Mouse (Mus musculus) thymus, postnatal 14 days (tissue): ENCODE measurements around the gene Lpar1.

Source experiments
- DNase-seq: peaks from one replicate; pipeline ENCODE4 v3.0.0; 2021

Lpar1 gene

DNA sequence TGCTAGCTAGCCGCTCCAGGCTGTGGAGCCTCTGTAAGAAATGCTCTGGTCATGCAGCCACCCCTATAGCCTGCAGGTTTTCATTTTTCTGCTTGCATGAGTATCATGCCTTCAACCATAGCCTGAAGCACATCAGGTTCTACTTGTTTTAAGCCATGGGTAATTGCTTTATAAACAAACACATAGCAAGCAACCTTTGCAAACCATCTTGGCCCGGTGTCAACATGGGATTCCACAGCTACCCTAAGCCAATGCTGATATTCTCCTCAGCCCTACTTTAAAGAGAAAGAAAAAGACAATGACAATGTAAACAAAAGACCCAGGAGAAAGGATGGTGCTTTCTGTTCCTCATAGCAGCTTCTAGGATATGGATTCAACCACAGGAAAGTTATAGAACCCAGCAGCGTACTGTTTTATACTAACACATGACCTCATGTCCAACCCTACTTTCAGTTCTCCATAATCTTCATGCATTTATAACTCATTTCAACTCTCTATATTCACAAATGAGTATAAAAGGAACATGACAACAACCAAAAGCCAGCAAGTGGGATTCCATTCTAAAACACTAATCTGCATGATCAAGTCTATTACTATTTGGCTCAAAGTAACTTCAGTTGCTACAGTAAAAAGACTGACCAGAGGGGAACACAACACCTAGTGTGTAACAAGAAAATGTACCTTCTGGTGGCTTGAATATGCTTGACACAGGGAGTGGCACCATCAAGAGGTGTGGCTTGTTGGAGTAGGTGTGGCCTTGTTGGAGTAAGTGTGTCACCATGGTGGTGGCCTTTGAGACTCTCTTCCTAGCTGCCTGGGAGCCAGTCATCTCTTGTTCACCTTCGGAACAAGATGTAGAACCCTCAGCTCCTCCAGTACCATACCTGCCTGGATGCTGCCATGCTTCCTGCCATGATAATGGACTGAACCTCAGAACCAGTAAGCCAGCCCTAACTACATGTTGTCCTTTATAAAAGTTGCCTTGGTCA, 46.9 kb downstream of the Lpar1 start:
- DNase-seq: no peak

DNA sequence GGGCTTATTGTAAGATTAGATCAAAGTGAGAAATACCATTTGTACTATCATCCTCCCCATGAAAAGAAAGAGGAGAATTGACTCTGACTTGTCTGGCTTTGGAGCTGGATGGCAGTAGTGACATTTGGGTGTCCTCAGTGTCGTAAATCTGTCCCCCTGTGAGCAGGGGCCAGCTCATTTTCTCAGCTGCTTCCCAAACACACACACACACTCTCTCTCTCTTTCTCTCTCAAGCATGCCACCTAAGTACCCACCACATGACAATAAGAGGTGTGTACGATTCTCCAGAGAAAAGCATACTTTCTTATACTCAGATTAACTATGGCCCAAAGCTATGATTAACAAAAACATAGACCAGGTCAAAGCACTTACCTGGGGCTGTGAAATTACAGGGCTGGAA, 49.4 kb downstream of the Lpar1 start:
- no peak for DNase-seq

DNA sequence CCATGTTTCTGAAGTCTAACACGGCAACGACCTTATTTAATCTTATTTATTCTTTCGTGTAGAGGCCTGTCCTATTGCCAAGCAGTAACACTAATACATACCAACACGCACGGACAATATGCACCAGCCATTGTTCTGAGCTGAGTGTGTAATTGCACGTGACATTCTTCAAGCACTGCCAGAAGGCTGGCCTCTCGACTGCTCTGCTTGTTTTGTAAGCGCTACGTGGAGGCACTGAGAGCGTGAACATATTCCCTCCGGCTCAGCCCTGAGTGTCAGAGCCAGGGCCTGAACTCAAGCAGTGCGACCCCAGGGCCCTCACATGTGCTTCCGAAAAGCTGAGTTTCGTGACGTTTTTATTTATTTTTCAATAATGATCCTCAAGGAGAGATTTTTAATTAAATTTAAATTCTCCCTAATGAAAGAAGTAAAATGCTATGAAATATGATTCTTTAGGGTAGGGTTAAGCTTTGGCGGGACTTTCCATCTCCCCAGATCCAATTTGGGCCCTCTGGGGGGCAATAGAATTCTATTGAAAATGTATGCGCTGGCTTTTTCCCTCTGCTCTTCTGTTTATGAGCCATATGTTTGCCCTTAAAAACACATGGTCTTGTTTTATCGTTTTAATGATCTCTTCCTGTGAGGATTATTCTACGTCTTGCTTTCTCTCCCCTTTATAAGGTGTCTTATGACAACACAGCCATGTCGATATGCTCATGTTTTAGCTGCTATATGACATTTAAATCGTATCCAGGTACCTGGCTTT, 52.5 kb downstream of the Lpar1 start:
- no peak for DNase-seq

DNA sequence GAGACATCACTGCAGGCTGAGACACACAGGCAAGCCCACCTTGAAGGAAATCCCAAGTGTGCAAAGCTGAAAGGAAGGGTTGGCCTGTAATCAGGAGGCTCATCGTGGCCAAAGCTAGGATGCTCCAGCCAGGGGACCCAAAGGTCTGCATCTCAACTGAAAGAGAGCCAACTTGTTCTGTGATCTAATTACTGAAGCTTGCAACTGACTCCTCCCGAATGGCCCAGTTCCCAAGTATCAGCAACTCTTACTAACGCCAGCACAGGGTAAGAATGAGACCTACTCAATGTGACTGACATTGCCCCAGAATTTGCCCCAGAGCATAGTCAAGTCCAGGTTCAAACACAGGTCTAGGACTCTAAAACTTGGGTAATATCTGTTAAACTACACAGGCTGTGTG, 53.9 kb downstream of the Lpar1 start:
- DNase-seq: no peak

DNA sequence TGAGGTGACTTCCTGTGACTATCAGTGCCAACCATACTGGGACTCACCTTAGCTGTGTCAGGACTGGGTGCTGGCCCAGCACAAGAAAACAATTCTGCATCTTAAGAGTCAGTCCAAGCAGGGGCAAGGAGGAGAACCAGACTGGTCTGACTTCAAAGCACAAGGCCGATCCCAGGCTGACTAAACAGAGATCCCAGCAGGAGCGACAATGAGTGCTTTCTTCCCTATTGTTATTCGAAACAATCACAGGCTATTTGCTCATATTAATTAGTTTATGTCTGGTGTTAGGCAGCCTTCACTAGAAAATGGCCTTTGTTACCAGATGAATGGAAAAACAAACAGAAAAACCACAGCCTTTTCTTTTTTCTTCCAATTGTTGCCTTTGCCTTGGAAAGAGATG, 54.5 kb downstream of the Lpar1 start:
- no peak for DNase-seq

DNA sequence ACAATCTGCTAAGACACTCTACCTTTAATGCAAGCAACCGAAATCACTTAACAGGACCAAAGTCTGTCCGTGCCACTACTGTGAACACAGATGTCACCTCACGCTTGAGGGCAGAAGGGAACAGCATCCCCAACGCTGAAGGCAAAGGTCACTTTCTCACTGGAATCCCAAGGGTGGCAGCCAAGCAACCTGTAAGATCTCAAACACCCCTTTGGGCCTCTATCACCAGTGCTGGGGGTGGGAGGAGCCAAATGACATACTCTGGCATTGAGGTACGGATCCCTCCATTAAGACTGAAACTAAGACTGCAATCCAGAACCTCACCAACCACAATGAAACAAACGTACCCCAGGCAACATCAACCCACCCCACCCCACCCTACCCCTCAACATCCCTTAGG, 55.0 kb downstream of the Lpar1 start:
- no peak for DNase-seq

DNA sequence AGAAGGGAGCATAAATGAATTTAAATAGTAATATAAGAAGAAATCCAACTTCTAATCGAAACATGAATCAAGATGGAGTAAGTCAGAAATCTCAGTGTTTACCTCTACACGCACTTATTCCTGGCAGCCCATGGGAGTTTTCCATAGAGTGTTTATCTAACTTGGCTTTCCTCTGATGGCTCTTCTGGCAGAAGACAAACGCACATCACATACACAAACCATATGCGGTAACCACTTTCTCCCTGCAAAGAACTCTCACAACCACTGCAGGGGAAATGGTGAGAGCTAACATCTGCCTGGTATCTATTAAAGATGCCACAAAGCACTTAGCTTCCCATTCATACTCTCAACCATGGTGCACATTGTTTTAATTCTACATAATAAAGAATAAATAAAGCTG, 56.4 kb downstream of the Lpar1 start:
- no peak for DNase-seq

DNA sequence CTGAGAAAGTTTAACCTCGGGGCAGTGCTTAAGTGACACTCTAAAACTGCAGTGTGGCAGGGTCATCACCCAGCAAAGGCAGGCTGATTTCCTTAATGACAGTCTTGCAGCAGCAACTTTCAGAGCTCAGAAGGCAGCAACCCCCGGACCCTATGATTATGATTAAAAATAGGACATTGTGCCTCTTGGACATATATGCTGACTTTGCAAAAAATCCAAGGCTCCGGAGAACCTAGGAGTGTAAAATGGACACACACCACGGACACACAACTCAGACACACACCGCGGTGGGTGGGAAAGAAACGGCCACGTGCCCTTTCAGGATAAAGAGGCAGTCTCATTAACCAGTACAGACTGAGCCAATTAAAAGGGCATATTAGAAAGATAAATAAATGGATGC, 57.0 kb downstream of the Lpar1 start:
- no peak for DNase-seq

DNA sequence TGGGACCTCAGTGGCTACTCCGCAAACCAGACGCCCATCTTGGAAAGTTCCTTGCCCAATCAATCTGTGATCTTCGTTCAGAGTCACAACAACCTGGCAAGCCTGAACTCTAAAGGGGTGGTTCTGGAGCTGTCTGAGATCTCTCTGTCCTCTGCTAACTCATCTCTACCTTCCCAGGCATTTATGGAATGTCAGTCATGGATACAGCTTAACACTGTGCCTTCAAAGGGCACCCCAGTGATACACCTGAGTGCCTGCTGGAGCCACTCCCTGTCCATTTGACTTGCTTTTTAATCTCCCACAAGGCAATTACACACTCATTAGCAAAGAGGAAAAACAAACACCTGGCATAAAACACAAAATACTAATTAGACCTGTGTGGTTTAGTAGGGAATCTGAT, 62.0 kb downstream of the Lpar1 start:
- DNase-seq: no peak

DNA sequence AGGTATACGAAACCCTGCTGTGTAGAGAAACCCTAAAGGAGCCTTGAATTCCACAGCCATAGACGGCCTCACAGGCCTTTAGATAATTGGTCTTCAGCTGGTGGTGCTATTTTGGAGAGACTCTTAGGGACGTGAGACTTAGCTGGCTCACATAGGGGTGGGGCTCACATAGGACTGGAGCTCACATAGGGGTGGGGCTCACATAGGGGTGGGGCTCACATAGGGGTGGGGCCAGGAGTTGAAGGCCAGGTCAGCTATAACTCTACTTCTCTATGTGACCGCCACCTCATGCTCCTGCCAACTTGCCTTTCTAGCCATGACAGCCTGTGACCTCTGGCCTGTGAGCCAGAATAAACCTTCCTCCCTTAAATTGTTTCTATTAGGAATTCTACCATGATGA, 63.3 kb downstream of the Lpar1 start:
- DNase-seq: no peak

DNA sequence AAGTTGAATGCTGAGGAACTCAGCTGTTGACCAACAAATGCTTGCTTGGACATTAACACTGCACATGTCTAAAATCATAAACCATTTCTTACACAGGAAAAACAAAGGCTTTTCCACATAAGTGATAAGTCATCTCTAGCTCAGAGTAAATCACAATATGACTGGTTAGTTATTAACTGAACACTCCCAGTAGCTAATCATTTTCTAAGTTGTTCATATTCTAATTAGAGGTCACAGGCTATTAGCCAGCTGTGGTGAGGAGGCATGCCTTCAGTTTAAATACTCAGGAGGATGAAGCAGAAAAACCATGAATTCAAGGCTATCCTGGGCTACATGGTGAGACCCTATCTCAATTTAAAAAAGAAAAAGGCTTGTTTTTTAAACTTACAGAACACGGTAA, 75.1 kb downstream of the Lpar1 start:
- DNase-seq: no peak

DNA sequence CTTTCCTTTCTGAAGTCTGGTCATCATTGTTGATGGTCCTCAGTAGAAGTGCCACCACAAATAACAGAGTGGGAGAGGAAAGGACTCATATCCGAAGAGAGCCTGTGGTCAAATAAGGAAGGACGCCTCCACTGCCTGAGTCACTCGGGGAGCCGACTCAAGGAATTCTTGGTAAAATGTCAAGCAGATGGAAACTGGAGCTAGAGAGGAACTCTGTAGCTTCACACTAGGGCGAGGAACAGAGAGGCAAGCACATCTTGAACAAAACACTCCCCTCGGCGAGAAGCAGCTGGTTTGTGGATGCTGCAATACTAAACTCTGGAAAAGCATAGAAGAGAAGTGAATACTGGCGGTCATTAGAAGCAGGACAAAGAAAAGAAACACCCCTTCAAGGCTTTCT, 76.0 kb downstream of the Lpar1 start:
- DNase-seq: no peak

DNA sequence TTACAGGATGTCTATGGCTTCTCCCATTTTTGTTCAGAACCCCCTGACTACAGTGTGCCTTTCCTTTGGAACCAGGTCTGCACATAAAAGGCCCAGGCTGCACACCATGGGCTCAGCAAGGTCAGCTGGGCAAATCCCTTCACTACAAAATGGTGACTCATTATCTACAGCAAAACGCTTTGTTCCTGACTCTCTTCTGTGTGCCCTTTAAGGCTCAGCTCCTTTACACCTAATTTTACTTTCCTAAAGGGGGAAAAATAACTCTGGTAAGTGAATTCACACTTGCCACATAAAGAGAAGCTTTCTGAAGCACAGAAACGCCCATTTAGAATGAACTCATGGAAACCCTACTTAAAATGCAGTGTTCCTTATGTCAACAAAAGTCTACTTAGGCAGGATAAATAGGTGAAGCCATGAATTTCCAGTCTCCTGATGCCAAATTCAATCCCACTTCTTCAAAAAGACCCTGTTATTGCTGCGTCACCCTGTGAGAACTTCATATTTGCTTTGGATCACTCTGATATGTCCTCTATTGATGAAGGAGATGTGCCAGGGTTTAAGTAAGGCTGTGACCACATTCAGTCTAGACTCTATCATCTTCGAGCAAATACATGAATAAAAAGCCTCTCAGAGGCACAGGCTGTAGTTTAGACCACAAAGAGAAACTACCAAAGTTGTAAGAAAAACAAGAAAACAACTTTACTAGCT, 82.3 kb downstream of the Lpar1 start:
- DNase-seq: no peak

DNA sequence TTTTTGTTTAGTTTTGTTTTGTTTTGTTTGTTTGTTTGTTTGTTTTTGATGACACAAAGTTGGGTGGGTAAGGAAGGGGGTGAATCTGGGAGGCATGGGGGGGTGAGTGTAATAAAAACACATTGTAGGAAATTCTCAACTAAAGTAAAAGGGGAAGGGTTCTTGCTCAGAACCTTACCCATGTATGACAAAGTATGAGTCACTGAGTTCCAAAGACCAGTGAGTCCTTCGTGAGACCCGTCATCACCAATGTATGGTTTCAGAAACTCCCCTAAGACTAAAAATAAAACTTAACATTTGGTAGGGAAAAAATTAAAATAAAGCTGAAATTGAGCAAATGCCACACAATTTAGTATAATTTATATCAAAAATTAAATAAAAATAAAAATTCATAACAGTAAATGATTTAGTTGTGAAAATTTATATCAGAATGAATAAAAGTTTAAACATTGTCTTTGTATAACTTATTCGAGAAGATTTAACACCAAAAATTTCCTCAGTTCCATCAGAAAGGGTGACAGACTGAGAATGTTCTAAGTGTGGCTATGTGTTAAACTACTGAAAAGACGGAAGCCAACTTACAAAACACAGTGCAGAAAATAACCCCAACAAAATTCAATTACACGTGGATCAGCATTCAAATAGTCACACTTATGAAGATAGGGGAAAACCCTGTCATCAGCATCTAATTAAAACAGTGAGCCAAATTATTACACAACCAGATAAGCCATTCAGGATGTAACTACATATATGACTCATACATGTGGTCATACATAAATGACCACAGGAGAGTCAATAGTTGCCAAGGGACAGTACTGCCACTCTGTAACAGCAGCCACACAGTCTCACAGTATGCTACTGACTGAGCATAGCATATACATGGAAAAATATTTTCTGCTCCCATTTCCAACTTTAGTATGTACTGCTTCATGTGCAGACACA, 83.8 kb downstream of the Lpar1 start:
- DNase-seq: no peak

DNA sequence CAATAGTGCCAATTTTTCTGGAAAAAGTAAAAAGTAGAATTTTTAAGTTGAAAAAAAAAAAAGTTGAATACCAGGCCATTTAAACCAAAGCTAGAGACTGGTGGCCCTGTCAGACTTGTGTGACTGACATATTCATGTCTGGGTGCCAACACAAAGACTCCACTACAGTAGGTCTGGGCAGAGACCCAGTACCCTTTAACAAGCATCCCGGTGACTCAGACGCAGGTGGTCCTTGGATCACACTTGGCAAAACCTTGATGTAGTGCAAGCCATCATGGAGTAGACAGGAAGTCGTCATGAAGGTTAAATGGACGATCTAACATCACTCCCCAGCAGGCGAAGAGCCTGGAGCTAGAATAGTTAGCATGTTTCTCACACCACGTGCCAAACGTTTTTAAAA, 84.7 kb downstream of the Lpar1 start:
- no peak for DNase-seq

DNA sequence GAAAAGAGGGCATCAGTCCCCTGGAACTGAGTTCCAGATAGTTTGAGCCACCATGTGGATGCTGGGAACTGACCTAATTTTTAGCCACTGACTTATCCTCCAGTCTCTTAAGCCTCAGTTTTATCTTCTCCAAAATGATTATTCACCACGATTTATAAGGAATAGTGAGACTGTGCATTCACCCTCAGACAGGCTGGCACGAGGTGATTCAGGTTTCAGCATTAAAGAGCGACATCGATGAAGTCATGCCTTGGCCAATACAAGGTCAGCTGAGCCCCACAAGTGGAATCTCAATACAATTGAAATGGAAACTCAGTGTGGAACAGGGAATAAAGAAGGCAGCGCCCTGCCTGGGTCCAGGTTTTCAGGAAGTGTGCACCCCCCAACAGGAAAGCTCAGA, 88.1 kb downstream of the Lpar1 start:
- no peak for DNase-seq

DNA sequence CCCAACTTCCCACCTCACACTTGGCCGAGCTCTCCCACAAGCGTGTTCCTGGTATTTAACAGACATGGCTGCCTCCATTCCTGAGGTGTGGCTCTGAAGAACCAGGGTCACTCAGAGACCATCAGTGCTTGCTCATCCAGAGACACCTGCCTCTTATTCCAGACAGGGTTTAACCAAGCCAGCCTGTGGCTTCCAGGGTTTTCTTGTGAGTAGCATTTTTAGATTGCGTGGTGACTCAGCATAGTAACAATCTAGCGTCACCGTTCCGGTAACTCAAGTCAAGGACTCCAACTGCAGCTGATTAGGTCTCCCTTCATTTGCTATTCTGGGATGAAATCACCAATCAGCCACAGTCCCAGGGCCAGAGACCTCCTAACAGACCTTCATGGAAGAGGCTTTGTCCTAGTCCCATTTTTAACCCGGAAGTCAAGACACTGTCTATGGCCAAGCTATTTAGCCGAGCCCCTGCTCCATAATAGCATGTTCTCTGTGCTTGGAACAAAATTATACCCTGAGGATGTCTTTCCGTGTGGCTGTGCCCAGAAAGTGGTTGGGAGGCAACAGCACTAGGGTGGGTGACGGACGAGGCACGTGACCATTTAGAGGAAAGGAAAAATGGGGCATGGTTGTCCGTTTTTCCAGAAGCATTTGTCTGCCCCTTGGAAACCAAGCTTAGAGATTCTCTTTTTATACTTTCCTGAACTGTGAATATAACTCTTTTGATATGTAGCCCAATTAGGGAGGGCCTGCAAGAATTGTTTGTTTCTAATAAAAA, 89.1 kb downstream of the Lpar1 start:
- DNase-seq: no peak

DNA sequence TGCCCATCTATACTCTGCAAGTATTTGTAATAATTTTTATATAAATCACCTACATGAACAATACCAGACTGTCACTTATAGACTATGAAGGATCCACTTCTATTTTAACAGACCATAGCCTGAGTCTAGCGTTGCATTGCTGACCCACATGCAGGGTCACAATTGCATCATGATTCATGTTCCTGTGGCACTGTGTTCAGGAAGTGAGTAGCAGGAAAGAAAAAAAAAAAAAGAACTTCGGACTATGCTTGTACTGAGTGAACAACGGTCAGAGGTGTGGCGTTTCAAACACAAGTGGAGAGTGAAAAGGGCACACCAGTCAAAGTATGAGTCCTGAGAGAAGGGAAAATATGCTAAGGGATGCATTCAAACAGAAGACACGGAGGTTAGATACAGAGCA, 90.7 kb downstream of the Lpar1 start:
- no peak for DNase-seq

DNA sequence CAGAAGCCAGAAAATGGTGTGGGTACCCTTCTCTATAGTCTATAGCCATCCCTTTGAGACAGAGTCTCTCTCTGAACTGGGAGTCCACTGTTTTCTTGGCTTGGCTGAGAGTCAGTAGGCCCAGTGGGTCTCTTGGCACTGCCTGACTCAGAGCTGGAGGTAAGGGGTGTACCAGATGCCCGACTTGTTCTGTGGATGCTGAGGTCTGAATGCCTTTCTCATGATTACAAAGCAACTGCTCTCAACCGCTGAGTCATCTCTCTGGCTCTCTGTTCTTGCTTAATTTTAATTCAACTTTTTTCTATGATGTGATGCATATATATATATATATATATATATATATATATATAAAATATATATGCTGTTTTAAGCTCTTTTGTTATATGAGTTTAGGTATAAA, 91.1 kb downstream of the Lpar1 start:
- DNase-seq: no peak

DNA sequence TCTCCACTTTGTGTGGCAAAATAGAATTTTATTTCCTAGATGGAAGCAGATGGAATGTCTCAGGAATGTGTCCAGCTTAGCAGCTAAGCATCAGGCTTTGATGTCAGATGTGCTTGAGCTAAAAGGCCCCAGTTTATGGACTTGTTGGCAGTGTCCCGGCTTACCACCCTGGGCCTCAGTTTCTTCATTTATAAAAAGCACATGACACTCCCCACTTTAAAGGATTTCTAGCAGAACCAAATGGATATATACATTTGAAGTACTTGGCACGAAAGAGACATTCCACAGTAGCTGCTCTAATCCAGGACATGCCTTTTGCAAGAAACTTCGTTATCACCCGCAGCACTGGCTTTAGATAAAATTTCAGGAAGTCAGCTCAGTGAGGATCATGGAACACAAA, 100.4 kb downstream of the Lpar1 start:
- DNase-seq: no peak

DNA sequence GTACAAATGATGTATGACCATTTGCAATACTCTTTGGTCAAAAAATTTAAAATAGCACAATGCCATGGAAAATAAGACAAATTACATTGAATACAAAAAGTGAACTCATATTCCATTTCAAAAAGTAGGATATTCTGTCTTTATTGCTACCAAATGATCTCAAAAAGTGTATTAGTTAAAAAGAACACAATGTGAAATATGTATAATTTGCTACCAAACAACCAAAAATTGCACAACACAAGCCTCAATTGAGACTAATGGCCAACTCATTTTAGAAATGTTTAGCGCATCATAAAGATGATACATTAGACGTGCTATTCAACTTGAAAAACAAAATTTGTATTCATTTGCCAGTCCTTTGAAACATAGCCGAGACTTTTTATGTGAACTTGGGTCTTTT, 104.9 kb downstream of the Lpar1 start:
- no peak for DNase-seq

DNA sequence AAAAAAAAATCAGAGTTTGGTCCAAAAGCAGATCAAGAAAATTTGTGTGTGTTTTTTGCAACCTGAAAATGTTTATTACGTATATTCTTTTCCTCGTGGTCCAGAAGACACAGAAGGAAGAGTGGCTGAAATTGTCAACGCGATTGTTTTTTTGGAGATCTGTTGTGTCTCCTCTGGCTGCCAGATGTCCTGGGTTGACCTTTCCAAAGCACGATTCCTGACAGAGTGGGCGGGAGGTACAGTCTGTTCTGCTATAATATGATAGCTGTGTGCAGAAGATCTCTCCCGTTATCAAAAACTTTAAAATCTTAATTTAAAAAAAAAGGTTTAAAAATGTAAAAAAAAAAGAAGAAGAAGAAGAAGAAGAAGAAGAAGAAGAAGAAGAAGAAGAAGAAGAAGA, 105.9 kb downstream of the Lpar1 start:
- no peak for DNase-seq
